Mouse (Mus musculus): Measurements from ENCODE around the gene Tmem233. TPM values are rescaled to one million over a fixed set of nuclear protein-coding genes. Genes with fewer than 3 reads are reported as not detected.

Tmem233 gene
- polyA plus RNA-seq, 1 experiment from 2014 or later = not detected

GRCm38 (mm10) chr5:116023821-116024284 lies 59.2 kb downstream of the Tmem233 start:
- H3K36me3 ChIP-seq (ENCODE audit: control insufficient read depth, insufficient read depth, low read length) = peaks cover 12% of the 10 kb centered on the region
- peak overlapping the region; percentile 86 for H3K9ac ChIP-seq (ENCODE audit: low read depth, low read length)
- H3K4me2 ChIP-seq = peak overlapping the region; percentile 68
- H3K4me3 ChIP-seq (ENCODE audit: low read depth, low read length) = peak overlapping the region; percentile 77
- no peaks in the 10 kb centered on the region for H3K27me3 ChIP-seq (ENCODE audit: control insufficient read depth, insufficient read depth, low read length)
- H3K4me1 ChIP-seq (ENCODE audit: control insufficient read depth, insufficient read depth, low read length) = peaks cover 27% of the 10 kb centered on the region
- under 1% methylated on average over 28 of the region's 28 CpGs for whole genome bisulfite sequencing (ENCODE audit: insufficient replicate concordance)
- no peaks in the 10 kb centered on the region for H3K9me3 ChIP-seq (replicated peaks; ENCODE audit: control insufficient read depth, low read length)
- ATAC-seq (replicated peaks; ENCODE audit: insufficient number of reproducible peaks, low FRiP score, low TSS enrichment) = peak; percentile 20; the same call in 1 of the 2 replicates
- peak overlapping the region; percentile 82 for H3K27ac ChIP-seq (ENCODE audit: low read depth, low read length)

GRCm38 (mm10) chr5:116023251-116023661 lies 59.8 kb downstream of the Tmem233 start:
- Histone ChIP-seq H3K36me3 (ENCODE audit: control insufficient read depth, insufficient read depth, low read length) (peaks cover 13% of the 10 kb centered on the region), H3K27me3 (ENCODE audit: control insufficient read depth, insufficient read depth, low read length) (no peaks in the 10 kb centered on the region), H3K27ac (ENCODE audit: low read depth, low read length) (0 out of 2 replicates have a peak overlapping the region, but pooled peaks have one; percentile 23), H3K9me3 (replicated peaks; ENCODE audit: control insufficient read depth, low read length) (no peaks in the 10 kb centered on the region), H3K4me1 (ENCODE audit: control insufficient read depth, insufficient read depth, low read length) (peaks cover 26% of the 10 kb centered on the region), H3K9ac (ENCODE audit: low read depth, low read length) (peak overlapping the region; percentile 86), H3K4me2 (peak overlapping the region; percentile 68), H3K4me3 (ENCODE audit: low read depth, low read length) (peak overlapping the region; percentile 77)
- 21% methylated on average over 8 of the region's 8 CpGs for WGBS (ENCODE audit: insufficient replicate concordance)
- ATAC-seq (replicated peaks; ENCODE audit: insufficient number of reproducible peaks, low FRiP score, low TSS enrichment) = no peak

DNA sequence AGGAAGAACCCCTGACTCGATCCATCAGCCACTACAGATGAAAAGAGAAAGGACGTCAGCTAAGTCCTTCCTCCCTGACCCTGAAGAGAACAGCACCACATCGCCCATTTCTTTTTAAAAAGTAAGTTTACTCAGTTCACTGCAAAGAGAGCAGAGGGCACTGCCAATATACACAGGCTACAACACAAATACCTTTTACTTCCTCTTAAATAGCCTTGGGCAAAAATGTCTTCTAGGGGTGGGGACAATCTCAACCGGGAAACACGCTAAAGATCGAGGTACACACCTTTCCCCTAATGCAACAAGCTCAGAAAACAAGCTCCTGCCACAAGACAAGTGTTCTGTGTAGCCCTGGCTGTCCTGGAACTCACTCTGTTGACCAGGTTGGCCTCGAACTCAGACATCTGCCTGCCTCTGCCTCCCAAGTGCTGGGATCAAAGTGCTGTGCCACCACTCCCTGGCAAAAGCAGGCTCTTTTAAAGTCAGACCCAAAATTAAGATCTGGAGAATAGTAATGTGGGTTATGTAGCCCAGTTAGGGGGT lies 60.3 kb downstream of the Tmem233 start:
- Histone ChIP-seq H3K9me3 (replicated peaks; ENCODE audit: control insufficient read depth, low read length) (no peaks in the 10 kb centered on the region), H3K9ac (ENCODE audit: low read depth, low read length) (peak overlapping the region; percentile 86; the same call in 1 of the 2 replicates), H3K27ac (ENCODE audit: low read depth, low read length) (peak overlapping the region; percentile 77), H3K4me1 (ENCODE audit: control insufficient read depth, insufficient read depth, low read length) (peaks cover 29% of the 10 kb centered on the region), H3K27me3 (ENCODE audit: control insufficient read depth, insufficient read depth, low read length) (no peaks in the 10 kb centered on the region), H3K4me3 (ENCODE audit: low read depth, low read length) (peak overlapping the region; percentile 77), H3K4me2 (peak overlapping the region; percentile 68), H3K36me3 (ENCODE audit: control insufficient read depth, insufficient read depth, low read length) (peaks cover 18% of the 10 kb centered on the region)
- 66% methylated on average over 7 of the region's 7 CpGs for WGBS (ENCODE audit: insufficient replicate concordance)
- ATAC-seq (replicated peaks; ENCODE audit: insufficient number of reproducible peaks, low FRiP score, low TSS enrichment) = no peak

GRCm38 (mm10) chr5:116022131-116022530 lies 60.9 kb downstream of the Tmem233 start:
- no peak for ATAC-seq (replicated peaks; ENCODE audit: insufficient number of reproducible peaks, low FRiP score, low TSS enrichment)
- WGBS (ENCODE audit: insufficient replicate concordance) = 77% methylated on average over 12 of the region's 12 CpGs
- Histone ChIP-seq H3K4me2 (peak overlapping the region; percentile 68), H3K27ac (ENCODE audit: low read depth, low read length) (peak overlapping the region; percentile 77), H3K27me3 (ENCODE audit: control insufficient read depth, insufficient read depth, low read length) (no peaks in the 10 kb centered on the region), H3K9me3 (replicated peaks; ENCODE audit: control insufficient read depth, low read length) (no peaks in the 10 kb centered on the region), H3K4me1 (ENCODE audit: control insufficient read depth, insufficient read depth, low read length) (peaks cover 29% of the 10 kb centered on the region), H3K36me3 (ENCODE audit: control insufficient read depth, insufficient read depth, low read length) (peaks cover 23% of the 10 kb centered on the region), H3K4me3 (ENCODE audit: low read depth, low read length) (peak overlapping the region; percentile 77), H3K9ac (ENCODE audit: low read depth, low read length) (peak overlapping the region; percentile 30; the same call in 1 of the 2 replicates)

DNA sequence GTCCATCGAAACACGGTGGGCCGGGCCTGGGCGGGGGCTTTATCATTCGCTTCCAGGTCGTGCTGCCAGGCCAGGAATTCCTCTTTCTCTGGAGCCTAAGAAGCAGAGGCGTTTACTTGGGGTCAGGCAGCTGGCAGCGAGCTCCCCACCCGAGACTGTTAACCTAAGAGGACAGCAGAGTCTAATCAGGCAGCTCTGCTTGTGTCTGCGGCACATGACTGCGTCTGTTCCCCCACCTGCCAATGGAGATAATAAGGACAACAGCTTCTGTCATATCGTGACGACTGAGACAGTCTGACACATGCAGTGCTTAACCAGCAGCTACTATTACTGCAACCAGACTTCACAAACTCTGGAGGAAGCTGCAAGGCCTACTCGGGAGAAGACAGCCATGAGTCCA lies 61.5 kb downstream of the Tmem233 start:
- H3K4me1 ChIP-seq (ENCODE audit: control insufficient read depth, insufficient read depth, low read length) = peaks cover 29% of the 10 kb centered on the region
- H3K4me2 ChIP-seq = peak overlapping the region; percentile 68
- peak overlapping the region; percentile 77 for H3K27ac ChIP-seq (ENCODE audit: low read depth, low read length)
- peaks cover 29% of the 10 kb centered on the region for H3K36me3 ChIP-seq (ENCODE audit: control insufficient read depth, insufficient read depth, low read length)
- peak; percentile 50; the same call in 1 of the 2 replicates for ATAC-seq (replicated peaks; ENCODE audit: insufficient number of reproducible peaks, low FRiP score, low TSS enrichment)
- no peaks in the 10 kb centered on the region for H3K27me3 ChIP-seq (ENCODE audit: control insufficient read depth, insufficient read depth, low read length)
- 63% methylated on average over 14 of the region's 14 CpGs for WGBS (ENCODE audit: insufficient replicate concordance)
- H3K9me3 ChIP-seq (replicated peaks; ENCODE audit: control insufficient read depth, low read length) = no peaks in the 10 kb centered on the region
- peak overlapping the region; percentile 46; the same call in 1 of the 2 replicates for H3K9ac ChIP-seq (ENCODE audit: low read depth, low read length)
- no peak overlapping the region; the same call in 1 of the 2 replicates for H3K4me3 ChIP-seq (ENCODE audit: low read depth, low read length)

DNA sequence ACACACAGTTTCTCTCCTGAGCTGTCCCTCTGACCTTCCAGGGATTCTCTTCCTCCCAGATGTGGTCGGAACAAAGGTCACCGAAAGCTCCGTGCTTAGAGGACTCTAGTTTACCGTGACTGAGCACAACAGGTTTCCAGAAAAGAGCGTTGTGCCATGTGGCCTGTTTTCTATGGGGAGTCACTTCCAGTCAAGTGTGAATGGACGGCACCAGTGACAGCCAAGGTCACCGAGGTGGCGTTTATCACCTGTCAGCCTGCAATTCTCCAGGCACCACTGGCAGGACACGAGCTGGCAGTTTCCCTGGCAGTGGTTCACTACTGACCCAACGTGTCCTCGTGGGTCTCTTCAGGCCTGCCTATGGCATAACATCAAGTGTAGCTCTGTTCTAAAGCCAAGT lies 63.7 kb downstream of the Tmem233 start:
- Histone ChIP-seq H3K9me3 (replicated peaks; ENCODE audit: control insufficient read depth, low read length) (no peaks in the 10 kb centered on the region), H3K4me1 (ENCODE audit: control insufficient read depth, insufficient read depth, low read length) (peaks cover 29% of the 10 kb centered on the region), H3K27ac (ENCODE audit: low read depth, low read length) (peak overlapping the region; percentile 76), H3K9ac (ENCODE audit: low read depth, low read length) (no peak overlapping the region), H3K27me3 (ENCODE audit: control insufficient read depth, insufficient read depth, low read length) (no peaks in the 10 kb centered on the region), H3K36me3 (ENCODE audit: control insufficient read depth, insufficient read depth, low read length) (peaks cover 48% of the 10 kb centered on the region), H3K4me2 (peak overlapping the region; percentile 37), H3K4me3 (ENCODE audit: low read depth, low read length) (no peak overlapping the region)
- ATAC-seq (replicated peaks; ENCODE audit: insufficient number of reproducible peaks, low FRiP score, low TSS enrichment) = no peak
- 24% methylated on average over 11 of the region's 11 CpGs for WGBS (ENCODE audit: insufficient replicate concordance)

GRCm38 (mm10) chr5:116018784-116019183 lies 64.3 kb downstream of the Tmem233 start:
- H3K4me2 ChIP-seq = peak overlapping the region; percentile 37
- peaks cover 52% of the 10 kb centered on the region for H3K36me3 ChIP-seq (ENCODE audit: control insufficient read depth, insufficient read depth, low read length)
- ATAC-seq (replicated peaks; ENCODE audit: insufficient number of reproducible peaks, low FRiP score, low TSS enrichment) = no peak

GRCm38 (mm10) chr5:116018196-116018595 lies 64.8 kb downstream of the Tmem233 start:
- Histone ChIP-seq H3K27ac (ENCODE audit: low read depth, low read length) (no peak overlapping the region), H3K9ac (ENCODE audit: low read depth, low read length) (no peak overlapping the region), H3K4me3 (ENCODE audit: low read depth, low read length) (no peak overlapping the region), H3K36me3 (ENCODE audit: control insufficient read depth, insufficient read depth, low read length) (peaks cover 52% of the 10 kb centered on the region), H3K9me3 (replicated peaks; ENCODE audit: control insufficient read depth, low read length) (no peaks in the 10 kb centered on the region), H3K27me3 (ENCODE audit: control insufficient read depth, insufficient read depth, low read length) (no peaks in the 10 kb centered on the region), H3K4me2 (no peak overlapping the region), H3K4me1 (ENCODE audit: control insufficient read depth, insufficient read depth, low read length) (peaks cover 26% of the 10 kb centered on the region)
- WGBS (ENCODE audit: insufficient replicate concordance) = 84% methylated on average over 9 of the region's 9 CpGs
- ATAC-seq (replicated peaks; ENCODE audit: insufficient number of reproducible peaks, low FRiP score, low TSS enrichment) = no peak

More at GRCm38 (mm10) chr5:116018784-116019183, 64.3 kb downstream of the Tmem233 start:
- 43% methylated on average over 6 of the region's 6 CpGs for WGBS (ENCODE audit: insufficient replicate concordance)
- Histone ChIP-seq H3K4me3 (ENCODE audit: low read depth, low read length) (no peak overlapping the region), H3K9ac (ENCODE audit: low read depth, low read length) (0 out of 2 replicates have a peak overlapping the region, but pooled peaks have one; percentile 17), H3K4me1 (ENCODE audit: control insufficient read depth, insufficient read depth, low read length) (peaks cover 29% of the 10 kb centered on the region), H3K27me3 (ENCODE audit: control insufficient read depth, insufficient read depth, low read length) (no peaks in the 10 kb centered on the region), H3K9me3 (replicated peaks; ENCODE audit: control insufficient read depth, low read length) (no peaks in the 10 kb centered on the region), H3K27ac (ENCODE audit: low read depth, low read length) (peak overlapping the region; percentile 76)

- 93% methylated on average over 8 of the region's 8 CpGs for WGBS (ENCODE audit: insufficient replicate concordance)
- no peak for ATAC-seq (replicated peaks; ENCODE audit: insufficient number of reproducible peaks, low FRiP score, low TSS enrichment)
- no peaks in the 10 kb centered on the region for H3K27me3 ChIP-seq (ENCODE audit: control insufficient read depth, insufficient read depth, low read length)
Observed at GRCm38 (mm10) chr5:116017391-116017790, 65.7 kb downstream of the Tmem233 start.

More at GRCm38 (mm10) chr5:116017391-116017790, 65.7 kb downstream of the Tmem233 start:
- no peak overlapping the region for H3K4me3 ChIP-seq (ENCODE audit: low read depth, low read length)
- peaks cover 52% of the 10 kb centered on the region for H3K36me3 ChIP-seq (ENCODE audit: control insufficient read depth, insufficient read depth, low read length)
- no peak overlapping the region for H3K4me2 ChIP-seq
- no peak overlapping the region for H3K9ac ChIP-seq (ENCODE audit: low read depth, low read length)
- H3K27ac ChIP-seq (ENCODE audit: low read depth, low read length) = no peak overlapping the region
- H3K9me3 ChIP-seq (replicated peaks; ENCODE audit: control insufficient read depth, low read length) = no peaks in the 10 kb centered on the region
- H3K4me1 ChIP-seq (ENCODE audit: control insufficient read depth, insufficient read depth, low read length) = peaks cover 19% of the 10 kb centered on the region
